Mouse (Mus musculus): Measurements from ENCODE around the gene Lgals3. TPM values are rescaled to one million over a fixed set of nuclear protein-coding genes. Genes with fewer than 3 reads are reported as not detected.

Gene Lgals3
- total and polyA plus RNA-seq, 3 experiments = 0.29 to 1.8 TPM; not detected in 1

DNA sequence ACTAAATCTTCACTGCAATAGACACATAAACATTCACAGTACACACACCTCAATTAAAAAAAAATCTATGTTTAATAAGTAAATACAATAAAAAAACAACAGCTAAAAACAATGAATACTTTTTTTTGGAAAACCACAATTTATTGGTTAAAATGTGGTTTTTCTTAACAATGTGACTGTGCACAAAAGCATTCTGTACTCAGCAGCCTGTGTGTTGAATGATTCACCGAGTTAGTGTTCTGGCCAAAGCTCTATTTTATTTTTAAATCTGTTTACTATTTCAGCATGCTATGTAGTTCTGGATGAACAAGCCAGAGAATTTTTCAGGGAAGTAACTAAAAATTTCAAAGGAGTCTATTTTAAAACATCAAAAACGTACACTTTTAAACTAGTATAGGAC, 9.0 kb downstream of the Lgals3 start:
- Histone ChIP-seq H3K27me3 (replicated peaks) (no peaks in the 10 kb centered on the region), H3K9me3 (replicated peaks; ENCODE audit: low read length) (no peaks in the 10 kb centered on the region)
- dilution Hi-C loops (cut with MboI; ENCODE audit: extremely low pct_ligation_motif_present, extremely low pct_unique_long_range_greater_than_20kb, low sequenced_read_pairs) = no loop called here

DNA sequence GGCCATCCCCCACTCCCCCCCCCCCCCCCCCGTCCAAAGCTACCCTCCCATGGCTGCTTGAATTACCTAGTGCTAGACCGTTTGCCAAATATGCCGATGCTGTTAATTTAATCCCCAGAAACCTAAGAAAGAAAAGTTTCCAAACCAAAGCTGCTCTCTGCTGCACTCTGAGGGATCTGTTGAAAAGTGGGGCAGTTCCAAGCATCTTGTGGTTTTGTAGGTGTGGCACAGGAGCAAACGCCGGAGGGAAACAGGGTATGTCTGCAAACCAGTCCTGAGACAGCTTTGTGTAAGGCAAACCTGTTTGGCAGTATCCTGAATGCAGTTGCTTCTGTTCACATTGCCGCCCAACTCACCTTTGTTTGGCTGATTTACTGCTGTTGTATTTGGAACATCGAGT, 10.8 kb downstream of the Lgals3 start:
- in situ Hi-C loops (cut with MboI; ENCODE audit: low pct_ligation_motif_present, low pct_unique_long_range_greater_than_20kb, low sequenced_read_pairs) (loop anchor here (5.0 kb wide), 1 partner anchor 36 kb away; no protein-coding TSS in a partner anchor), dilution Hi-C loops (cut with MboI; ENCODE audit: extremely low pct_ligation_motif_present, extremely low pct_unique_long_range_greater_than_20kb, low sequenced_read_pairs) (no loop called here)
- 0 out of 4 replicates have a peak, but pooled peaks cover 0 to 2% of the 10 kb centered on the region in 2 experiments for H3K4me1 ChIP-seq (ENCODE audit: control insufficient read depth in 1 of 2, insufficient read depth in 2 of 2)
- no peaks in the 10 kb centered on the region for H3K27me3 ChIP-seq (replicated peaks)
- H3K9me3 ChIP-seq (replicated peaks; ENCODE audit: low read length) = no peaks in the 10 kb centered on the region
- no peak overlapping the region for H3K4me2 ChIP-seq (ENCODE audit: insufficient read depth, low read depth, poor library complexity, severe bottlenecking)
- no peak for TF ChIP-seq CTCF (conservative IDR thresholded peaks at IDR 0.05 in 1 of 2, IDR thresholded peaks at IDR 0.05 in 1 of 2; ENCODE audit: low read depth in 2 of 2, low read length in 2 of 2)
- TF ChIP-seq RCOR1 (conservative IDR thresholded peaks at IDR 0.05; ENCODE audit: low read depth, low read length) = no peak
- no peak for TF ChIP-seq CHD2 (IDR thresholded peaks at IDR 0.05; ENCODE audit: low read length)
- TF ChIP-seq NRF1 (IDR thresholded peaks at IDR 0.05; ENCODE audit: low read depth, low read length) = no peak
- TF ChIP-seq BHLHE40 (IDR thresholded peaks at IDR 0.05; ENCODE audit: low read depth, low read length) = no peak
- no peak for TF ChIP-seq SIN3A (IDR thresholded peaks at IDR 0.05; ENCODE audit: low read length)
- no peak overlapping the region for H3K4me3 ChIP-seq (replicated peaks in 1 of 3; ENCODE audit: low read depth in 2 of 3, low read length in 2 of 3, poor library complexity in 1 of 3)
- no peak overlapping the region for H3K27ac ChIP-seq (ENCODE audit: insufficient read depth, low read depth)
- no peak for DNase-seq (ENCODE audit: extremely low read depth)
- no peaks in the 10 kb centered on the region for H3K36me3 ChIP-seq (replicated peaks in 1 of 2; ENCODE audit: control insufficient read depth in 1 of 2, insufficient read depth in 1 of 2, low read length in 1 of 2)
- no peaks in the 10 kb centered on the region for H3K79me2 ChIP-seq (replicated peaks; ENCODE audit: control insufficient read depth, extremely low read depth, insufficient read depth, poor library complexity, severe bottlenecking)
- no peak overlapping the region for H3K9ac ChIP-seq (ENCODE audit: insufficient read depth, low read depth)

More for the DNA sequence above, 9.0 kb downstream of the Lgals3 start:
- Histone ChIP-seq H3K4me2 (ENCODE audit: insufficient read depth, low read depth, poor library complexity, severe bottlenecking) (no peak overlapping the region), H3K9ac (ENCODE audit: insufficient read depth, low read depth) (no peak overlapping the region), H3K27ac (ENCODE audit: insufficient read depth, low read depth) (no peak overlapping the region), H3K36me3 (replicated peaks in 1 of 2; ENCODE audit: control insufficient read depth in 1 of 2, insufficient read depth in 1 of 2, low read length in 1 of 2) (no peaks in the 10 kb centered on the region), H3K4me3 (replicated peaks in 1 of 3; ENCODE audit: low read depth in 2 of 3, low read length in 2 of 3, poor library complexity in 1 of 3) (no peak overlapping the region), H3K4me1 (ENCODE audit: control insufficient read depth in 1 of 2, insufficient read depth in 2 of 2) (0 out of 4 replicates have a peak, but pooled peaks cover 0 to 2% of the 10 kb centered on the region in 2 experiments), H3K79me2 (replicated peaks; ENCODE audit: control insufficient read depth, extremely low read depth, insufficient read depth, poor library complexity, severe bottlenecking) (no peaks in the 10 kb centered on the region)
- TF ChIP-seq TBP (conservative IDR thresholded peaks at IDR 0.05; ENCODE audit: low read depth, low read length) (no peak), JUN (IDR thresholded peaks at IDR 0.05; ENCODE audit: insufficient read depth, low read depth, low read length) (no peak), MAZ (IDR thresholded peaks at IDR 0.05; ENCODE audit: low read depth, low read length) (no peak), CHD1 (IDR thresholded peaks at IDR 0.05; ENCODE audit: low read depth, low read length) (no peak), BHLHE40 (IDR thresholded peaks at IDR 0.05; ENCODE audit: low read depth, low read length) (no peak), MAFK (IDR thresholded peaks at IDR 0.05; ENCODE audit: insufficient replicate concordance, low read length) (no peak)
- DNase-seq (ENCODE audit: extremely low read depth) = no peak
- in situ Hi-C loops (cut with MboI; ENCODE audit: low pct_ligation_motif_present, low pct_unique_long_range_greater_than_20kb, low sequenced_read_pairs) = loop anchor here (5.0 kb wide), 1 partner anchor 34 kb away; no protein-coding TSS in a partner anchor

DNA sequence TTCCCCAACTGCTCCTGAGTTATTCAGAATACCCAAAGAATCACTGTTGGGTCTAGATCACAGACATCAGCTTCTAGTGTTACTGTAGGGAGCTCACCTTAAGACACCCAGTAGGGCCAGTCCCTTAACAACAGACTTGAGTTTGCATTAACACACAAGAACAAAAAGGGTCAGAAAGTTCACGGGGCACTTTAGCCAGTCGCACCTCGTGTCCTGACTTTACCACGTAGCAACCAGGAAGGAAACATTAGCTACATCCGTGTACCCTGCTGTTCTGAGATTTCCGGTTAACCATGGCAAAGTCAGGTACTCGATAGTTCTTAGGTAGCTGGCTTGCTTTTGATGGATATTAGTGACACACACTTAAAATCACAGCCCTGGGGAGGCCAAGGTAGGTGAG, 16.4 kb downstream of the Lgals3 start:
- dilution Hi-C loops (cut with MboI; ENCODE audit: extremely low pct_ligation_motif_present, extremely low pct_unique_long_range_greater_than_20kb, low sequenced_read_pairs) (no loop called here), in situ Hi-C loops (cut with MboI; ENCODE audit: low pct_ligation_motif_present, low pct_unique_long_range_greater_than_20kb, low sequenced_read_pairs) (no loop called here)
- DNase-seq (ENCODE audit: extremely low read depth) = no peak
- H3K4me1 ChIP-seq (ENCODE audit: control insufficient read depth in 1 of 2, insufficient read depth in 2 of 2) = no peaks in the 10 kb centered on the region
- no peak overlapping the region for H3K4me3 ChIP-seq (replicated peaks in 1 of 3; ENCODE audit: low read depth in 2 of 3, low read length in 2 of 3, poor library complexity in 1 of 3)
- H3K27me3 ChIP-seq (replicated peaks) = no peaks in the 10 kb centered on the region
- H3K79me2 ChIP-seq (replicated peaks; ENCODE audit: control insufficient read depth, extremely low read depth, insufficient read depth, poor library complexity, severe bottlenecking) = no peaks in the 10 kb centered on the region
- H3K27ac ChIP-seq (ENCODE audit: insufficient read depth, low read depth) = no peak overlapping the region
- no peak overlapping the region for H3K9ac ChIP-seq (ENCODE audit: insufficient read depth, low read depth)
- no peak for TF ChIP-seq PAX5 (IDR thresholded peaks at IDR 0.05; ENCODE audit: low read length)
- no peak for TF ChIP-seq POLR2AphosphoS2 (IDR thresholded peaks at IDR 0.05; ENCODE audit: low read depth, low read length)
- TF ChIP-seq KAT2A (IDR thresholded peaks at IDR 0.05; ENCODE audit: insufficient replicate concordance, low read length) = no peak
- no peak for TF ChIP-seq EP300 (IDR thresholded peaks at IDR 0.05; ENCODE audit: low read length)
- TF ChIP-seq USF1 (IDR thresholded peaks at IDR 0.05; ENCODE audit: low read depth, low read length) = no peak
- TF ChIP-seq IRF4 (IDR thresholded peaks at IDR 0.05; ENCODE audit: low read depth, low read length) = no peak
- TF ChIP-seq ZC3H11A (IDR thresholded peaks at IDR 0.05; ENCODE audit: low read depth, low read length) = no peak
- TF ChIP-seq USF2 (conservative IDR thresholded peaks at IDR 0.05; ENCODE audit: low read depth, low read length) = no peak
- TF ChIP-seq MEF2A (IDR thresholded peaks at IDR 0.05; ENCODE audit: borderline replicate concordance, low read depth, low read length) = no peak
- no peak for TF ChIP-seq POLR2A (IDR thresholded peaks at IDR 0.05; ENCODE audit: low read depth, low read length)
- peaks cover 21 to 35% of the 10 kb centered on the region in 2 experiments for H3K36me3 ChIP-seq (replicated peaks in 1 of 2; ENCODE audit: control insufficient read depth in 1 of 2, insufficient read depth in 1 of 2, low read length in 1 of 2)
- H3K4me2 ChIP-seq (ENCODE audit: insufficient read depth, low read depth, poor library complexity, severe bottlenecking) = no peak overlapping the region
- no peaks in the 10 kb centered on the region for H3K9me3 ChIP-seq (replicated peaks; ENCODE audit: low read length)

Data from CH12.LX (cell line).